Mouse (Mus musculus) kidney, adult 9 months (tissue): ENCODE data around the gene Ralbp1.

ENCODE experiments used
- DNase-seq: peaks from one replicate; pipeline ENCODE4 v3.0.0; 2022

The Ralbp1 gene

DNA sequence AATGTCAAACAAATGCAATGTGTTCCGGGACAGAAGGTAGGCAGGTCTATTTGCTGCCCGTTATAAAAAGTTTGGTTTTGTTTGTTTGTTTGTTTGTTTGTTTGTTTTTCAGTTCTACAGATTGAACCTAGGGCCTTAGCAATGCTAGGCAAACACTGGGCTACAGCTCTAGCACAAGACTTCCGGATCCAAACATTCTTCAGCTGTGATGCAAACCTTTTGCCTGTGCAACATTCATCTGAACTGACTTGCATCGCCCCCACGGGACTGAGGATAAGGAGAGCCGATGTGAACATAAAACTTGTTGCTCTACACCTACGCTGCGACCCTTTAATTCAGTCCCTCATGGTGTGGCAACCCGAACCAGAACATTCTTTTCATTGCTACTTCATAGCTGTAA lies 973 bp upstream of the Ralbp1 start:
- no peak for DNase-seq

DNA sequence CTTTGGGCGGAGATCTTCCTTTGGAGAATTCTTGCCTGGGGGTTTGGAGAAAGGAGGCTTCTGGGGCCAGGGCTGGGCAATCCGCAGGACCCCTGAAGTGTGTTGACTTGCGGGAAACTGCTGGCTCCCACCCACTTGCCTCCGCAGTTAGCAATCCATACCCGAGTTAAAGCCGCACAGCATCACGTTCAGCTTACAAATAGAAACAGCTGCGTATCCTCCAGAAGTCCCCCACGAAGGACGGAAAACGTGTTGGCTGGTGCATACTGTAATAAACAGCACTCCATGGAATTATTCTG lies 251 bp downstream of the Ralbp1 start:
- DNase-seq: no peak

DNA sequence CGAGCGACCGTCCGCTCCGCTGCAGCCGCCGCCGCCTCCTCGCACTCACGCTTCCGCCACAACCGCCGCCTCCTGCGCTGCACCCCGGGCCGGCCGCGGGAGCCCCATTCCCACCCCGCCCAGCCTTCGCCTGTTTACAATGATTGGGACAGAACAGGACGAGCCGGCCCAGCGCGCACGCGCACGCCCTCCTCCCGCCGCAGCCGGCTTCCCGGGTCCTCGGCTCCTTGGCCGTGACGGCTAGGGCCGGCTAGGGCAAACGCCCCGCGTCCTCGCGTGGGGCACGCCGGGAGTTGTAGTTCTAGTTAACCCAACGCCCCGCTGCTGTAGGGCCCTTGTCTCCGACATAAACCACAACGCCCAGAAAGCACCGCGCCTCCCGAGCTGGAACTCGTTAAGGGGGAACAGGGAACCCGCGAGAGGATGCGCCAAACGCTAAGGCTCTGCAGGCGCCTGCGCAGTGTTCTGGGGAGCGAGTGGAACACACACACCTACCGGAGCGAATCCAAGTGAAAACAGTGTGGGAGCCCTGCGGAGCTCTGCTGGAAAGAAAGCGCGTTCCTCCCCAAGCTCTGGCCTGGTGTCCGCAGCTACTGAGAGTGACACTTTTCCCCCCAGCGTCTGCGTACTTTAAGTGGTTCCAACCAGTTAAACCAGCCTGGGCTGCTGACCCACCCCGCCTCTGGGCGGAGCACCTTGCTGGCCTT lies 754 bp downstream of the Ralbp1 start:
- DNase-seq: peak; percentile 100

DNA sequence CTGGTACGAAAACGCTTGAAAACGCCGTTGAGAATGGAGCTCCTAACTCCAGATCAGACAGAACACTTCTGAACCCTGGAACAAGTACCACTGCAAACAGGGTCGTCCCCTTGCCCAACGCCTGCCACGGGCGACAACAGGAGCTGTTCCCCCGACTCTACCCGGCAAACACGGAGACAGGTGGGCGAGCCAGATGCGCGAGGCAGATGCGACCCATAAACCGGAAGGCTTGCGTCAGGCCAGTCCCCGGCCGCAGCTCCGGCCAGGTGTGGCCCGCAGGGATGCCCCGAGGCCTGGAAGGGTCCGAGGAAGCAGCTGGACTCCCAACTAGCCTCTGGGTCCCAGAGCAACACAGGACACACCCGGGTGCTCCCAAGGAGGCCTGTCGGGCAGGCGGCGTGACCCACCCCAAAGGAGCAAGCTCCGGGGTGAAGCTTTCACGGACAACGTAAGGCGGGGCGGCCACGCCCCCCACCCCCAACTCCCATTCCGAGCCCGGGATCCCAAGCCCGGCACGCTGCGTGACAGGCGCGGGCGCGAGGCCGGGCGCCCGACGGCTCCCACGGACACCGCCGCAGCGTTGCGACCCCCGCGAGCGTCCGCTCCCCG lies 1.4 kb downstream of the Ralbp1 start:
- peak; percentile 49 for DNase-seq

DNA sequence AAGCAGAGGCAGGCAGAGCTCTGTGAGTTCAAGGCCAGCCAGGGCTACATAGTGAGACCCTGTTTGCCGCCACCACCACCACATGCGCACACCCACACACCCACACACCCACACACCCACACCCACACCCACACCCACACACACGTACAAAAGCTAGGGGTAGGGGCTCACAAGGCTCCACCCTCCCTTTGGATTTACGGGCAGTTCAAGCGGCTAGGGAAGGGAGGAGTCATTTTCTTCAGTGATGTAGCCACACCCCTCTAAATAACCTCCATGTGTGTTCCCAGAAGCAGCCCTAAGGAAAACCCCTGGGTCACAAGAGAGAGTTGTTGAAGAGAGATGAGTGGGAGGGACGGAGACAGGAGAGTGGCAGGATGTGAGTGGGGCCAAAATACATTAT lies 8.6 kb downstream of the Ralbp1 start:
- DNase-seq: no peak

DNA sequence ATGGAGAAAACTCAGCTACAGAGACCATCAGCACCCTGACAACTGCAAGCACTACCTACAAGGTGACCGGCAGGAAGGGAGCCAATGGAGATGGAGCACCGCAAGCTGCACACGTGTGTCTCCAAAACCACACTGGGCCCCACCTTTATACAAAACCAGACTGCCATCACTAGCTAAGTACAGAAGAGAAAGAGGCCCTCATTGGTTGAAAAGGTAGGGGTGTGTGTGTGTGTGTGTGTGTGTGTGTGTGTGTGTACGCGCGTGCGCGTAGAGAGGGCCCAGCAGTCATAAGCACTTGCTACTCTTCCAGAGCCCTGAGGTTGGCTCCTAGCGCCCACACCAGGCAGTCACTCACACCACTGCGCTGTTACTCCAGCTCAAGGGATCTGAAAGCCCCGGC lies 11.8 kb downstream of the Ralbp1 start:
- no peak for DNase-seq

DNA sequence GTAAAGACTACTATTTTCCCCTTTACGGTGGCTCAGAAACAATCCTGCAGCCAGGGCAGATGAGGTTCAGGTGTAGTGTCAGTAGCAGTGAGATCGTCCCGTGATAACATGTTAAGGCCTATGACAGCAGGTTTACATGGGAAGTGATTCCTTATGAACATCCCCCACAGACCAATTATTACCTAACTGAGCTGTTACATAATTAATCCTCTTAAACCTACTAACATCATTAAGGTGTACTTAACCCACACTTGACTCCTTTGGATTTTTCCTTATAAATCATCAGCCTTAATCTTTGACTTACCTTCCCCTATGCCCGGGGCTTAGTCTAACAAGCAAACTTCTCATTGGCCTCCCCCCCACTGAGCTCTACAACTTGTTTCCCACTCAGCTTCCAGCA lies 12.4 kb downstream of the Ralbp1 start:
- no peak for DNase-seq

DNA sequence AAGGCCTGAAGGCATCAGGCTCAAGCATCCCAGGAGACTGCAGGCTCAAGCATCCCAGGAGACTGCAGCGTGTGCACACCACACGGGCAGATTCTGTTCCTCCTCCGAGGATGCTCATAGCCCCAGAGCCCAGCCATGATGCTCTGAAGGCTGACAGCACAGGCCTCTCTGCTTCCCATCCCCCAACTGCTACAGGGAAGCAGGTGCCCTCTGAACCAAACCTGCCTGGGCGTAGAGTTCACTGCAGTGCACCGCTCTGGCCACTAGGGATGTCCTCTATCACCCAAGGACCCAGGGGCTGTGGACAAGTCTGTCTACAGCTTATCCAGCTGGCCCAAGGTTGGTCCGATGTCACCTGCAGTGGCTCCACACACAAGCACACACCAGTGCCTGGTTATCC lies 12.9 kb downstream of the Ralbp1 start:
- peak; percentile 77 for DNase-seq

DNA sequence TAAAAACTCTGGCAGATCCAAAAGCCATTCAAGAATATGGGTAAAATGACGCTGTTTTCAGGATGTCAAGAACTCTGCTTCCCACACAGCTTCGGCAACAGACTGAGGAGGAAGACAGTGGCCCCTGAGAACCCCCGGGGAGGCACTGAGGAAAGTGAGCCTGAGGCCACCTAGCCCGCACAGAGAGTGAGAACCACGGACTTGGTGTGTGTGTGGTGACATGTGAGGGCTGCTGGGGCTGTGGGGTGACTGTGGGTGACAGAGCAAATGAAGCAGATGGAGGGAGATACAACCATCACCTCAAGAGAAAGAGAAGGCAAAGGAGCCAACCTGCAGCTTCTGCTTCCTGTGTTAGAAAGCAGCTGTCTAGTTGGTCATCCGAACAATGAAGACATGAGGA lies 13.5 kb downstream of the Ralbp1 start:
- no peak for DNase-seq

DNA sequence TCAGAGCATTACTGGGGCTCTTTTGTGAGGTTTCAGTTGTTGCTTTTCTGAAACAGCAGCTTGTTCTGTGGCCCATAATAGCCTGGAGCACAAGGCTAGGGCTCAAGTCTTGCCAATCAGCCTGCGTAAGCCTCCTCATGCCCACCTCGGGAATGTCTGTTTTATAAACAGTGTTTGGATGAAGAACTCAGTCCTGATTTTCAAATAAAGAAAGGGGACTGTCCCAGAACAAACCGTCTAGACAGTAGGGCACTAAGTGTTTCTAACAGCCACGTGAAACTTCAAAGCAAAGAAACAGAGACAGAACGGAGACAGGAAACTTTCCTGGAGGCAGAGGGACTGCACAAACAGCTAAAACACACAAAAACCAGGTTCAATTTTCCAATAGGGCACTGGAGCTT lies 14.0 kb downstream of the Ralbp1 start:
- no peak for DNase-seq

DNA sequence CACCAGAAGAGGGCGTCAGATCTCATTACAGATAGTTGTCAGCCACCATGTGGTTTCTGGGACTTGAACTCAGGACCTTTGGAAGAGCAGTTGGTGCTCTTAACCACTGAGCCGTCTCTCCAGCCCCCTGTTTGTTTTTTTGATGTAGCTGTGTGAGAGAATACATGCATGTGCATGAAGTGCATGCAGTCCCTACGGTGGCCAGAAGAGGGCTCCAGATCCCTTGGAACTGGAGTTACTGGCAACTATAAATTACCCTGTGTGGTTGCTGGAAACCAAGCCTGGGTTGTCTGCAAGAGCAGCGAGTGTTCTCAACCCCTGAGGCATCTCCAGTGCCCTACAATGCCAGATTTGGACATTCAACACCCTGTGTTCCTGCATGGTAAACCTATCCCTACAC lies 15.5 kb downstream of the Ralbp1 start:
- peak; percentile 86 for DNase-seq

DNA sequence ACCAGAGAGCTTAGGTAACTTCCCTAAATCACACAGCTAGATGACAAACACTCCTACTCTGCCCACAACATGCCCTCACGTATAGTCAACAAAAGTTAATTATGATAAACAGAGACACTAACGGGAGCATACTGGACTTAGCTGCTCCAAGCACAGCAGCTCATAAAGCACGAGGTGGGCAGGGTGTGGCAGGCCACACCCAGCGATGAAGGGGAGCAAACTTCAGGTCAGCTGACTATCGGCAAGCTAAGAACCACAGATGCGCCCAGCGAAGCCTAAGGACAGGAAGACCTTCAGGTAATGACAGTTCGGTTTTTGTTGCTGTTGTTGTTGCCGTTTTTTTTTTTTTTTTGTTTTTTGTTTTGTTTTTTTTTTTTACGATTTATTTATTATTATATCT lies 15.9 kb downstream of the Ralbp1 start:
- no peak for DNase-seq

DNA sequence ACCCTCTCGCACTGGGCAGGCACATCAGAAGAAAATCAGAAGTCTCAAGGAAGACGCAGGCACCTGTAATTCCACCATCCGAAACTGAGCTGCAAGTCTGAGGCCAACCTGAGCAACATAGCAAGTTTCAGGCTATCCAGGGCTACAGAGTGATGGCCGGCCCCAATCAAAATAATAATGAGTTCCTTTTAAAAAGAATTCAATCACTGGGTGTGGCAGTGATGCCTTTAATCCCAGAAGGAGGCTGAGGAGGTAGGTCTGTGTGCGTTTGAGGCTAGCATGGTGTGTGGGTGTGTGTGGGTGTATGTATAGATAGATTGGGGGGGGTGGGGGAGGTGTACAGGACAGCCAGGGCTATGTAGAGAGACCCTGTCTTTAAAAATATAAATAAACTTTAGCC lies 17.6 kb downstream of the Ralbp1 start:
- no peak for DNase-seq

DNA sequence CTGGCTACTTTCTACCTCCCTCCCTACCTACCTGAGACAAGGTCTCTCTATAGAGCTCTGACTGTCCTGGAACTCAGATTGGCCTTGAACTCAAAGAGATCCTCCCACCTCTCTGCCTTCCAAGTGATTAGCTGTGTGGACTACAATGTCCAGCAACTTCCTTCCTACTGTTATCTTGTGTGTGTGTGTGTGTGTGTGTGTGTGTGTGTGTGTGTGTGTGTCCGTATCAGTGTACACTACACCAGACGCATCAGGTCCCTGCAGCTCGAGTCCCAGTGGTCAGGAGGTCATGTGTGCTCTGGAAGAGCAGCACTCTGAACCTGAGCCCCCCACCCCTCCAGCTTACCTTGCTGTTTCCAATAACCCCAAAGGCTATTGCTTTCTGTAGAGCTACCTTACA lies 19.4 kb downstream of the Ralbp1 start:
- no peak for DNase-seq

DNA sequence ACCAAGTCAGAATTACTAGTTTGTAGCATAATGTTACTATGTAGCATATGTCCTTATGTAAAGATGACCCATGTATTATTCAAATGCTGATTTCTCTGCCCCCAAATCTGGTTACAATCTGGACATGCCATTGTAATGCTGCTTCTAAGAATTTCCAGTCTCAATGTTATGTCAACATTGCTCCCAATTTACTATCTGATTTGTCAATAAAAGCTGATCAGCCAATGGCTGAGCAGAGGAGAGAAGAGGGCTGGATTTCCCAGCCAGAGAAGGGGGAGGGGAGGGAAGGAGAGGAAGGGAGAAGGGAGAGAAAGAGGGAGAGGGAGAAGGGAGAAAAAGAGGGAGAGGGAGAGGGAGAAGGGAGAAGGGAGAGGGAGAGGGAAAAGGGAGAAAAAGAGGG lies 20.3 kb downstream of the Ralbp1 start:
- DNase-seq: no peak

DNA sequence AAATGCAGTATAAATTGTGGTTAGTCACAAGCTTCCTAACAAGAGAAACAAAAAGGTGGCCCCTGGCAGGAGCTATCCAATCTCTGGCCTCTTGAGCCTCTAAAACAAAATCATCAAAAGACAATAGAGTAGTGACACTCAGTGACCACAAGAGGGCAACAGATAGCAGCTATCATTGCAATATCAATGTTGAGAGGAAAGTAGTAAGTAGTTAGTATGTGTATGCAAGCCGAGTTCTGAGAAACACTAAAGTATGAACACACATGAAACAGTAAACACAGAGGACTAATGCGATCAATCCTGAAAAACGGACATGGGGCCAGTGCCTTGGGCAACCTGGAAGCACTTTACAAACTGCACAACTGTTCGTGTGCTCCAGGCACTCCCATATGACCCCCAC lies 20.9 kb downstream of the Ralbp1 start:
- peak; percentile 45 for DNase-seq

DNA sequence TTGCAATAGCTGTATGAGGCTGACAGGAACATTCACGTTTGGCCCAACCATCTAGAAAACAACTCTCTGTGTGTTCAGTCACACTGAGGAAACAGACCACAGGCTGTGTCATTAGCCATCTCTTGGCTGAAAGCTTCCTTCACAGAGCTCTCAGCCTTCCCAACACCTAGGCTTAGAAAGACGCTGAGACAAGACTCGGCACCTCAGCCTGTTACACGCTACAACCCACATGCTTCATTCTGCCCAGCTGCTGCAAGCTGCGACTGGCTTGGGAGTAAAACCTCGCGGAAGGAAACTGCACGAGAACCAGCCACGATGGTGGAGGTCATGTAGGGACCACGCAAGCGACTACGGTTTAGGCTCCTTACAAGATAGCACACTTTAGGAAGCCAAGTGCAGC lies 21.8 kb downstream of the Ralbp1 start:
- DNase-seq: no peak

DNA sequence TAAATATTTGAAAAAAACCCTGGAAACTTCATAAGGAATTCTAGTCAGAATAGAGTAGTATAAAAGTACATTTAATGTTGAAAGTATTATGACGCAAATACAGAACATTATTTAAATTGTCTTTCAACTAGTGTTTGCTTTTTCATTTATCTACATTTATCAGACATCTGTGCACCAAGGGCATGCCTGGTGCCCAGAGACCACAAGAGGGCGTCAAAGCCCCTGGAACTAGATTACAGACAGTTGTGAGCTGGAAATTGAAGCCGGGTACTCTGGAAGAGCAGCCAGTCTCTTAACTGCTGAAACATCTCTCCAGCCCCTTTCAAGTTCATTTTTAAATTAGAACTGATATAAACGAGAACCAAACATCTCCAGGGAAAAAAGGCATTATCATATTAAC lies 23.0 kb downstream of the Ralbp1 start:
- peak; percentile 32 for DNase-seq

DNA sequence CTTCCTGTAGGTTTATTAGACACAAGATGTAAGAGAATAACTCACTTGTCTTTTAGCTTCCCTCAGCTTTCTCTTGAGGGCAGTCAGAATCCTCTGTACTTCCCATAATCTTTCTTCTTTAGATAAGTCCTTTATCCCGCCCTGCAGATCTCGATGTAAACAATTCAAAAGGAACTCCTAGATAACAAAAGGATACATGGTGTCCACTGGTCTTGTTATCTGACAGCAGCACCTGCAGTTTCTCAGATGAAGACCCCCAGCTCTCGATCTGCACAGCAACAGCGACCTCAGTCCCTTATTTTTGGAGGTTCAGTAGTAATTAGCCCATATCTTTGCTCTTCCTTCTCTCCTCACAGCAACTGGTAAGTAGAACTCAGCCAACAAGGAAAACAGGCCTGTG lies 28.0 kb downstream of the Ralbp1 start:
- DNase-seq: no peak

DNA sequence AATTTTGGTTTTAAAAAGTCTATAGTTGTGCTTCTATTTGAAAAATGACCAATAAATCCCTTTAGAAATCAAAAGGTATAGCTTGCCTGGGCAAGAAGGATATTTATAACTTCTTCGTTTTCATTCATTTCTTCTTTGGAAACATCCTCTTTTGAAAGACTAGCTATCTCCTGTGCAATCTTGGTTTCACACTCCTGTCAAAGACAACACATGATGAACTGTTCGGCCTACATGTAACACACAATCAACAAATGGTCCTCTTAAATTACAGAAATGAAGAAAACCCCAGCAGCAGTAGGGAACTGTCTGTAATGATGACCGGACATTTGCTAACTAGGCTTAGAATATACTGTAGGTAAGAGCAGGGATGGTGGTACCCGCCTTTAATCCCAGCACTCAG lies 31.6 kb downstream of the Ralbp1 start:
- DNase-seq: no peak

DNA sequence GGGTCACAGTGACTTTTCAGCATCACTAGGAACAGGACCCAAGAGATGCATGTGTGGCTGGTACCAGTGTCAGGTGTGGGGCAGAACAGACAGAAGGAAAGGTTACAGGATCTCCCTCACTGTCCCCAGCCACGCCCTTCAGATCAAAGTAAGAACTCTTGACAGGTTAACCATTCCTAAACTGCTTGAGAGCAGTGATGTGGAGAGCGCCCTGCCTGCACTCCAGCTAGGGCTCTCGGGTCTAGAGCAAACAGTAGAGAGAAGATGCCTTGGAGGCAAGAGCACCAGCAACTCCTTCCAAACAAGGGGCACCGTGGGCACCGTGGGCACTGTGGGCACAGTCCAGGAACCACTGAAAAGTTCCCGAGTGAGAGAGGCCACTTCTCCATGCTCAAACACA lies 32.3 kb downstream of the Ralbp1 start:
- DNase-seq: no peak

DNA sequence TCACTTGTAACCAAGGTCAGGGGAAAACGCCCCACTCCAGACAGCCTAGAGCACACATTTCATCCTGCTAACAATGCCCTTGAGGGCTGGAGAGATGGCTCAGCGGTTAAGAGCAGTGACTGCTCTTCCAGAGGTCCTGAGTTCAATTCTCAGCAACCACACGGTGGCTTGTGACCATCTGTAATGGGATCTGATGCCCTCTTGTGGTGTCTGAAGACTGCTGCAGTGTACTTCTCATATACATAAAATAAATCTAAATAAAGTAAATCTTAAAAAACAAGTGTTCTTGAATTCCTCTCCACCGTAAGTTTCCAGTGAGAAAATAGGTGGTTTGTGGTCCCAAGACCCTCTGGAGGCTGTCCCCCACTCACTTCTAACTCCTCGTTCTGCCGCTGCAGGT lies 33.8 kb downstream of the Ralbp1 start:
- no peak for DNase-seq

DNA sequence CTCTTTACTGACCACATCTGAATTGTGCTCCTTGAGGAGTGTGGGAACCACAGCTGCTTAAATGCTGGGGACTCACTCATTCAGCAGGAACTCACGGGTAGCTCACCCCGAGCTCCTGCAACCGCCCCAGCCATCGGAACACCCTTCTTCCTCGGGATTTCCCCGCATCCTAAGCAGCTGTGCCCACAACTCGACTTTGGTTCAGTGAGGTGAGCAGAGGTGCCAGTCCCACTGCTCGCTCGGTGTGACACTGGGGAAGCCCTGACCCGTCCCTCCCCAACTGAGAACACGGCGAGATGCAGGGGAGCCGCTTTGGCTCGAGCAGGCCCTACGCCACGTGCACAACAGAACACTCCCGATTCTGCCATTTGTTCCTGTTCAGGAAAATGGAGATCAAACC lies 35.1 kb downstream of the Ralbp1 start:
- DNase-seq: no peak

DNA sequence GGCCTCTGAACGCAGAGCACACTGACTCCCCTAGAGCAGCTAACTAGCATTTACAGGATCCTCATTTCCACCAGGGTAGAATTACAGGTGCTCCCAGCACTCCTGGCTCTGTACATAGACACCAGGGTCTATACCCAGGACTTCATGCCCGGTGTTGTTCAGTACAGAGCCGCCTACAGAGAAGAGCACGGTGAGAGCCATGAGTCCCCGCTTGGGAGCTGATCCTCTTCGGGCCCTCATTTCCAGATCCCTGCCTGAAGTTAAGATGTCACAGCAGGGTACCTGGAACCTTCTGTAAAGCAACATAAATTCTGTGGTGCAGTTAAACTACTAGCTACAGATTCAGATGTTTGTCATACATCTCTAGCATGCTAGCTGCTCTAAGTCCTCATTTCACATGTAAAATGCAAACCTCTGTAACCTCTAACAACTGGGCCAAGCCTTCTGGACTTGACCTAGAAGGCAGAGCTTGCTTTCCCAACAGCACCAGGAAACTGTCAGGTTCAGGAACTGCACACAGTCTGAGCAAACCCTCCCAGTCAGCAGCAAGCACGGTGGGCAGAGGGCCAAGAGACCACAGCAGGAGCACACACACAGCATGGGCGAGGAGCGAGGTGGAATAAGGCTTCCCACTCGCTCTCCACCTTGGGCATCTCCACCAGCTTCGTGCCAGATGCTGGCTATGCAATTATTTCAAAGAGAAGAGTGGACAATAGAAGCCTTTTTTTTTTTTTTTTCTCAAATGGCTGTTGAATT lies 37.7 kb downstream of the Ralbp1 start:
- DNase-seq: no peak

DNA sequence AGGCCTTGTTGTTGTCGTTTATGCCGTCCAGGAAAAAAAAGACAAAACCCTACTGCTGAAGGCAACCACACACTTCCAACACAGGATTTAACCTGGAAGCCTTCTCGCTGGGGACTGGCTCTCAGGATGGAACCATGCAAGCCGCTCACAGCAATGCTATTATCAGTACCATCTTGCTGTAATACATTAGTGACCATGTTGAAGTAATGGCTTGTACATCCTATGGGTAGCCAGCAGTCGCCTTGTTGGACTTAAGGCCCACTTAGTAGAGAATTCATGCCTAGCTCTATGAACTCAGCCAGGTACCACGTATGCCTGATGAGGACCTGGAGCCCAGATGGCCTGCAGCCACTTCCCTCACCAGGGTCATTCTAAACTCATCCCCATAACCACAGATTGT lies 40.2 kb downstream of the Ralbp1 start:
- DNase-seq: no peak
